Mouse (Mus musculus) gastrocnemius, postnatal 10 days (tissue): Measurements from ENCODE around the gene Gm20931. TPM values are rescaled to one million over a fixed set of nuclear protein-coding genes. Genes with fewer than 3 reads are reported as not detected.
"Not testable (repeated sequence)": the region's sequence is repeated elsewhere in the genome, so short reads cannot be mapped to it uniquely, and the experiment has no call there.

Source experiments
- DNase-seq: peaks from one replicate; pipeline ENCODE4 v3.0.0; 2021; ENCODE audit warnings: mixed read lengths
- long read RNA-seq, 2 experiments: library from polyadenylated mRNA; stranded (forward); transcript quantifications; one replicate each; pipeline ENCODE4 v2.0.0; 2021
- total RNA-seq, 2 experiments: library from RNA; stranded (reverse); gene quantifications; 2 replicates each; pipeline ENCODE4 v1.2.3; 2021

Gm20931 gene
- not detected for total RNA-seq
- long read RNA-seq, experiment 1: 0 reads
- long read RNA-seq, experiment 2: 0 reads

- DNase-seq: not testable (repeated sequence)
Measured at GRCm38 (mm10) chrY:55213420-55213819, at the start of gene Gm20931. Gene Gm20931 (plus strand): TSS chrY:55213720.
